Mouse (Mus musculus): Measurements from ENCODE around the gene Ttc7.

Gene Ttc7

GRCm38 (mm10) chr17:87282706-87283053 is at the start of gene Ttc7:
Gene Ttc7 (plus strand): TSS chr17:87282886.
- in situ Hi-C loops (cut with MboI; ENCODE audit: unreplicated experiment in 2 of 2) = loop anchor here in 1 of 2 experiments (25.0 kb wide), 1 partner anchor 705 kb away; the partner anchor contains the start of gene Msh6

GRCm38 (mm10) chr17:87235019-87235418 is 47.7 kb upstream of the Ttc7 start:
- in situ Hi-C loops (cut with MboI; ENCODE audit: unreplicated experiment in 2 of 2) = no loop called here

- in situ Hi-C loops (cut with MboI; ENCODE audit: unreplicated experiment in 2 of 2) = no loop called here
These were observed 45.7 kb upstream of the Ttc7 start for GRCm38 (mm10) chr17:87236725-87237650.

GRCm38 (mm10) chr17:87237826-87238225 is 44.9 kb upstream of the Ttc7 start:
- in situ Hi-C loops (cut with MboI; ENCODE audit: unreplicated experiment in 2 of 2) = no loop called here

GRCm38 (mm10) chr17:87246103-87246502 is 36.6 kb upstream of the Ttc7 start:
- in situ Hi-C loops (cut with MboI; ENCODE audit: unreplicated experiment in 2 of 2) = loop anchor here in 1 of 2 experiments (5.0 kb wide), 2 partner anchors 139 to 209 kb away; partner anchors contain the start of gene Socs5

DNA sequence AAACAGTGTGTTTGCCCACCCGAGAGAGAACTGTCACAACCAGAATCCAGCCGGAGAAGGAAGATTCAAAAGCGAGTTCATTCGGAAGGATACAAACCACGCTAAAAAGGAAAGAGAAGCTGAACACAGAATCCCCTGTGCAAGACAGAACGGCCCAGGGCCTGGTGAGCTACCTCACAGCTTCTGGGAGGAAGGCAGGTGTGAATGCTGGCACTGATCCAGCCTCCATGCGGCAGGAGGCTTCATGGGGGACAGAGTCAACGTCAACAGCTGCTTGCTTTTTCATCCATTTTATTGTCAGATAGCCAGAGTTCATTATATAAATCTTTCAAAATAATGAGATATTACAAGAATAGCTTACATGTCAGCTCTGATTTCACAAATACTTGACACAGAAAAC is 28.3 kb upstream of the Ttc7 start:
- in situ Hi-C loops (cut with MboI; ENCODE audit: unreplicated experiment in 2 of 2) = loop anchor here (5.0 to 25.0 kb wide), 6 partner anchors 217 to 1117 kb away; partner anchors contain the start of genes Srbd1 (in 2 of the 2), Tmem247 (in 2 of the 2) and Gm10309 (in 1 of the 2)

- in situ Hi-C loops (cut with MboI; ENCODE audit: unreplicated experiment in 2 of 2) = loop anchor here (25.0 kb wide), 3 partner anchors 743 to 1118 kb away; partner anchors contain the start of genes Srbd1 (in 2 of the 2) and Gm10309 (in 1 of the 2)
These were observed 27.0 kb upstream of the Ttc7 start for GRCm38 (mm10) chr17:87255672-87256071.

GRCm38 (mm10) chr17:87263401-87263800 is 19.3 kb upstream of the Ttc7 start:
- in situ Hi-C loops (cut with MboI; ENCODE audit: unreplicated experiment in 2 of 2) = loop anchor here (25.0 kb wide), 3 partner anchors 751 to 1126 kb away; partner anchors contain the start of genes Srbd1 (in 2 of the 2) and Gm10309 (in 1 of the 2)

- in situ Hi-C loops (cut with MboI; ENCODE audit: unreplicated experiment in 2 of 2) = loop anchor here (25.0 kb wide), 3 partner anchors 752 to 1127 kb away; partner anchors contain the start of genes Srbd1 (in 2 of the 2) and Gm10309 (in 1 of the 2)
These were observed 18.4 kb upstream of the Ttc7 start for GRCm38 (mm10) chr17:87264054-87264830.

GRCm38 (mm10) chr17:87264927-87265791 is 17.5 kb upstream of the Ttc7 start:
- in situ Hi-C loops (cut with MboI; ENCODE audit: unreplicated experiment in 2 of 2) = loop anchor here (25.0 kb wide), 3 partner anchors 753 to 1128 kb away; partner anchors contain the start of genes Srbd1 (in 2 of the 2) and Gm10309 (in 1 of the 2)

GRCm38 (mm10) chr17:87265792-87266186 is 16.9 kb upstream of the Ttc7 start, which contains the start of gene Mcfd2:
Gene Mcfd2 (minus strand): TSS chr17:87265935.
- in situ Hi-C loops (cut with MboI; ENCODE audit: unreplicated experiment in 2 of 2) = loop anchor here (25.0 kb wide), 3 partner anchors 753 to 1128 kb away; partner anchors contain the start of genes Srbd1 (in 2 of the 2) and Gm10309 (in 1 of the 2)

- in situ Hi-C loops (cut with MboI; ENCODE audit: unreplicated experiment in 2 of 2) = loop anchor here (25.0 kb wide), 3 partner anchors 757 to 1132 kb away; partner anchors contain the start of genes Srbd1 (in 2 of the 2) and Gm10309 (in 1 of the 2)
These were observed 13.2 kb upstream of the Ttc7 start for GRCm38 (mm10) chr17:87269454-87269853.

- in situ Hi-C loops (cut with MboI; ENCODE audit: unreplicated experiment in 2 of 2) = loop anchor here in 1 of 2 experiments (25.0 kb wide), 1 partner anchor 712 kb away; the partner anchor contains the start of gene Msh6
These were observed 7.0 kb upstream of the Ttc7 start for GRCm38 (mm10) chr17:87275363-87276341.

DNA sequence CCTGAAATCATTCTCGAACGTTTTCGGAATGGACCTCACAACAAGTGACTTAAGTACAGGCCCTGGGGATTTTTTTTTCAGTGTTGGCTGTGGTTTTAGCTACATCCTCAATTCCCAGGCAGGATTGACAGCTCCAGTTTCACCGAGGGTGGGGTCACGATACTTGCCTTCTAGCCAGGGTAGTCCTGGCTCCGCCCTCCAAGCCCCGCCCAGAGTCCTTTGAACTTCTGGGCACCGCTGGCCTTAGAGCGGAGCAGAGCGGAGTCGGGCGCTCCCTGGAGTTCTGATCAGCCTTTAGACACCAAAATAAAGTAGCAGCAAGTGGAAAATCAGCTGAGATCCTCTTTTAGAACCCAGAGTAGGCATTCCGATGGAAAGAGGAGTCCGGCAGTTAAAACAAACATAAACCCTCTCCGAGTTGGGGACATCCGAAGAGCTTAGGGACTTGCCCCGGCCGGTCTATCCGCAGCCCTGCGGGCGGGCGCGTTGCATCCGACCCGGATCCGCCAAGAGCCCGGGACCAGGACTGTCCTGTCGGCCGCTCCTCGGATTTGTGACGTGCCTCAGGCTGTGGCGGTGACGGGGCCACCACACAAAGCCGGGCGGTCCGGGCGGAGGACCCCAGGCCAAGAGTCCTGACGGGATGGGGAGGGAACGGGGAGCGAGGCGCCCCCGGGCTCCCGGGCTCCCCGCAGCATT is 530 bp upstream of the Ttc7 start:
- in situ Hi-C loops (cut with MboI; ENCODE audit: unreplicated experiment in 2 of 2) = loop anchor here in 1 of 2 experiments (25.0 kb wide), 1 partner anchor 705 kb away; the partner anchor contains the start of gene Msh6

GRCm38 (mm10) chr17:87283055-87283754 is 519 bp downstream of the Ttc7 start:
- in situ Hi-C loops (cut with MboI; ENCODE audit: unreplicated experiment in 2 of 2) = loop anchor here in 1 of 2 experiments (25.0 kb wide), 1 partner anchor 704 kb away; the partner anchor contains the start of gene Msh6

- in situ Hi-C loops (cut with MboI; ENCODE audit: unreplicated experiment in 2 of 2) = loop anchor here in 1 of 2 experiments (25.0 kb wide), 1 partner anchor 703 kb away; the partner anchor contains the start of gene Msh6
These were observed 1.2 kb downstream of the Ttc7 start for GRCm38 (mm10) chr17:87283755-87284481.
